Comparison of ENCODE assay signal across 8 mouse cellular contexts in the genomic region with DNA sequence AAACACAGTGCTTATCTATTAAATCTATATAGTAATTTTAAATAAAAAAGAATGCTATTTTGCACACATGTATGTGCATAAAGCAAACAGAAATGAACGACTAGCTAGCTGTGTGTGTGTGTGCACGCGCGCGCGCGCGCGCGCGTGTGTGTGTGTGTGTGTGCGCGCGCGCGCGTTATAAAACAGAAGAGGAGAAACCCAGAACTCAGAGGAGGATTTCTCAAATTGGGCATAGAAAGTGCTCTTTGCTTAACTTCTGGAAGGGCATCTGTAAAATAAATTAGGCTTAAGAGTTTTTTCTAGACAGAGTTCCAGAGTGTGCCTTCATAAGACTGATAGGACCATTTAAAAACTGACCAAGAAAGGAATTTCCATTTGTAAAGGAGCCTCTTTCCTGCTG. TPM values are rescaled to one million over a fixed set of nuclear protein-coding genes. Genes with fewer than 3 reads are reported as not detected.
DNase-seq lines count a peak whose midpoint lies in the region; ATAC-seq and TF ChIP-seq lines count a peak whose summit lies in the region.

No protein-coding gene starts in this region.

- peak overlapping the region; percentile 53 for H3K9ac ChIP-seq in kidney, embryonic 15.5 days
- no peak overlapping the region for H3K9ac ChIP-seq in embryonic facial prominence, embryonic 12.5 days
- peak overlapping the region; percentile 61; the same call in 1 of the 2 replicates for H3K9ac ChIP-seq in intestine, postnatal 0 days (ENCODE audit: low read depth, low read length)

- H3K9me3 ChIP-seq in kidney, embryonic 15.5 days (replicated peaks): no peaks in the 10 kb centered on the region
- H3K9me3 ChIP-seq in embryonic facial prominence, embryonic 12.5 days: no peaks in the 10 kb centered on the region
- H3K9me3 ChIP-seq in intestine, postnatal 0 days (ENCODE audit: control insufficient read depth): no peaks in the 10 kb centered on the region

- TF ChIP-seq CTCF in intestine, postnatal 0 days (IDR thresholded peaks at IDR 0.05; ENCODE audit: low read depth): no peak

- H3K27ac ChIP-seq in kidney, embryonic 15.5 days: no peak overlapping the region
- no peak overlapping the region for H3K27ac ChIP-seq in embryonic facial prominence, embryonic 12.5 days
- H3K27ac ChIP-seq in intestine, postnatal 0 days (ENCODE audit: low read depth, low read length): no peak overlapping the region

- WGBS in kidney, embryonic 15.5 days: 54% methylated on average over 17 of the region's 17 CpGs
- WGBS in embryonic facial prominence, embryonic 12.5 days: 35% methylated on average over 17 of the region's 17 CpGs
- WGBS in intestine, postnatal 0 days: 37% methylated on average over 17 of the region's 17 CpGs

- no peak for DNase-seq in kidney, adult 18-20 months
- DNase-seq in MEL-GATA-1-ER (ENCODE audit: extremely low read depth, low read depth): peak; percentile 47
- peak; percentile 23 for DNase-seq in neural tube, embryonic 10.5 days (ENCODE audit: extremely low spot score, low spot score)
- DNase-seq in adrenal gland, adult 2 months: no peak
- DNase-seq in layer of hippocampus, postnatal 10 days (ENCODE audit: low spot score in 2 of 2): no peak

- peak overlapping the region; percentile 64 for H3K4me2 ChIP-seq in kidney, embryonic 15.5 days
- peak overlapping the region; percentile 44 for H3K4me2 ChIP-seq in embryonic facial prominence, embryonic 12.5 days (replicated peaks)
- H3K4me2 ChIP-seq in intestine, postnatal 0 days (replicated peaks; ENCODE audit: low read depth): peak overlapping the region; percentile 70

- H3K4me3 ChIP-seq in kidney, embryonic 15.5 days (replicated peaks): peak overlapping the region; percentile 64
- peak overlapping the region; percentile 55 for H3K4me3 ChIP-seq in embryonic facial prominence, embryonic 12.5 days
- H3K4me3 ChIP-seq in intestine, postnatal 0 days (ENCODE audit: low read depth, low read length): peak overlapping the region; percentile 79

- 0 out of 2 replicates have a peak, but pooled peaks cover 4% of the 10 kb centered on the region for H3K4me1 ChIP-seq in kidney, embryonic 15.5 days
- no peaks in the 10 kb centered on the region for H3K4me1 ChIP-seq in embryonic facial prominence, embryonic 12.5 days
- no peaks in the 10 kb centered on the region for H3K4me1 ChIP-seq in intestine, postnatal 0 days (replicated peaks; ENCODE audit: control insufficient read depth, insufficient read depth, low read length)

- no peak for ATAC-seq in kidney, embryonic 15.5 days (replicated peaks; ENCODE audit: low FRiP score)
- no peak for ATAC-seq in embryonic facial prominence, embryonic 12.5 days (ENCODE audit: insufficient number of reproducible peaks, insufficient read depth, low FRiP score, low TSS enrichment)
- no peak for ATAC-seq in intestine, postnatal 0 days

- no peaks in the 10 kb centered on the region for H3K27me3 ChIP-seq in kidney, embryonic 15.5 days
- H3K27me3 ChIP-seq in embryonic facial prominence, embryonic 12.5 days: no peaks in the 10 kb centered on the region
- no peaks in the 10 kb centered on the region for H3K27me3 ChIP-seq in intestine, postnatal 0 days (replicated peaks; ENCODE audit: control insufficient read depth, insufficient read depth, low read length)

- no peaks in the 10 kb centered on the region for H3K36me3 ChIP-seq in kidney, embryonic 15.5 days
- no peaks in the 10 kb centered on the region for H3K36me3 ChIP-seq in embryonic facial prominence, embryonic 12.5 days
- no peaks in the 10 kb centered on the region; the same call in 1 of the 2 replicates for H3K36me3 ChIP-seq in intestine, postnatal 0 days (ENCODE audit: control insufficient read depth, insufficient read depth)

RNA-seq across cellular contexts. Expression of a gene that starts 1.3 kb away (rescaled TPM):
- 129 and 143 TPM in 2 replicates for polyA plus RNA-seq in kidney, embryonic 15.5 days (2015; fragmentation: Nextera tagmentation; extraction: Ambion mirVana)
- 121 and 127 TPM in 2 replicates for polyA plus RNA-seq in embryonic facial prominence, embryonic 12.5 days (2016; fragmentation: Nextera tagmentation; extraction: Ambion mirVana)
- polyA plus RNA-seq in intestine, postnatal 0 days (2015; fragmentation: Nextera tagmentation; extraction: Ambion mirVana): 187 and 206 TPM in 2 replicates
- total RNA-seq in adrenal gland, adult 2 months (2021): 100 to 1,000 TPM in 1 of 2 experiments, 10 to 100 TPM in 1; 92.5 to 102 TPM
- 79.1 and 90.6 TPM in 2 replicates for polyA plus RNA-seq in adrenal gland, adult 2 months (2012; rRNA removed)
- 10 to 100 TPM; 35.9 to 49.9 TPM for total RNA-seq in layer of hippocampus, postnatal 10 days (2021)

RNA-seq across cellular contexts. Expression of a gene that starts 49.0 kb away (rescaled TPM):
- polyA plus RNA-seq in kidney, embryonic 15.5 days (2015; fragmentation: Nextera tagmentation; extraction: Ambion mirVana): 28.8 TPM in 2 replicates
- polyA plus RNA-seq in embryonic facial prominence, embryonic 12.5 days (2016; fragmentation: Nextera tagmentation; extraction: Ambion mirVana): 27.2 and 27.5 TPM in 2 replicates
- polyA plus RNA-seq in intestine, postnatal 0 days (2015; fragmentation: Nextera tagmentation; extraction: Ambion mirVana): 35.4 and 39.9 TPM in 2 replicates
- total RNA-seq in adrenal gland, adult 2 months (2021): 10 to 100 TPM; 25.9 to 40.9 TPM
- polyA plus RNA-seq in adrenal gland, adult 2 months (2012; rRNA removed): 2.4 and 5.1 TPM in 2 replicates
- 10 to 100 TPM; 42.1 to 42.7 TPM for total RNA-seq in layer of hippocampus, postnatal 10 days (2021)

RNA-seq across cellular contexts. Expression of a gene that starts 49.1 kb away (rescaled TPM):
- polyA plus RNA-seq in kidney, embryonic 15.5 days (2015; fragmentation: Nextera tagmentation; extraction: Ambion mirVana): 39.8 and 41.6 TPM in 2 replicates
- polyA plus RNA-seq in embryonic facial prominence, embryonic 12.5 days (2016; fragmentation: Nextera tagmentation; extraction: Ambion mirVana): 40.5 and 41.2 TPM in 2 replicates
- polyA plus RNA-seq in intestine, postnatal 0 days (2015; fragmentation: Nextera tagmentation; extraction: Ambion mirVana): 37.1 and 41.8 TPM in 2 replicates
- total RNA-seq in adrenal gland, adult 2 months (2021): 10 to 100 TPM; 34.4 to 34.7 TPM
- polyA plus RNA-seq in adrenal gland, adult 2 months (2012; rRNA removed): 9.8 and 16.2 TPM in 2 replicates
- total RNA-seq in layer of hippocampus, postnatal 10 days (2021): 10 to 100 TPM; 19.8 to 21.6 TPM

Comparison
In these comparisons a context has a peak if more than half of its experiments do, and no peak if none do; other contexts are left out.
1. DNase-seq: peak in MEL-GATA-1-ER (single experiment) and neural tube, embryonic 10.5 days (single experiment); none in kidney, adult 18-20 months (single experiment), adrenal gland, adult 2 months (single experiment) and layer of hippocampus, postnatal 10 days (0 of 2).
2. Peak in every context shown above with its lines, with median percentiles within 50 percentile points of each other: H3K4me2 ChIP-seq and H3K4me3 ChIP-seq.